Mouse (Mus musculus) lung, postnatal 0 days (tissue): ENCODE results near the gene Fuca1.

Source experiments
- CTCF ChIP-seq: IDR thresholded peaks from 2 replicates; pipeline ENCODE4 v1.5.1; 2016; ENCODE audit warnings: antibody characterized with exemption, mild to moderate bottlenecking
- EP300 ChIP-seq: IDR thresholded peaks from 2 replicates; pipeline ENCODE4 v1.6.1; 2016; ENCODE audit warnings: antibody characterized with exemption, mild to moderate bottlenecking, control low read depth

GRCm38 (mm10) chr4:135943389-135943788 lies 22.9 kb downstream of the Fuca1 start:
- no peak for TF ChIP-seq EP300
- TF ChIP-seq CTCF = no peak
